Mouse (Mus musculus) heart, embryonic 13.5 days (tissue): ENCODE measurements at regions not wholly inside any gene's neighbourhood (a gene's known extent, or its start where the extent isn't known, plus 50 kb on each side); places are given as distances from the start of the nearest gene placed in this dataset.

Experiments
- ATAC-seq: fragments of 200-750 bp; cut with Nextera tagmentation; 2 replicates; pipeline ENCODE4 v1.8.0; 2017; ENCODE audit warnings: moderate TSS enrichment; ENCODE audit not compliant: insufficient number of reproducible peaks, low FRiP score, low TSS enrichment; ENCODE audit errors: extremely low read depth
- H3K27ac ChIP-seq: fragments of 300-500 bp; sonication (generic); replicated peaks from 2 replicates; pipeline ENCODE4 v1.5.1; 2015; ENCODE audit warnings: moderate library complexity, mild to moderate bottlenecking, inconsistent platforms
- H3K27me3 ChIP-seq: fragments of 300-500 bp; sonication (generic); replicated peaks from 2 replicates; pipeline ENCODE4 v1.6.1; 2015; ENCODE audit warnings: mild to moderate bottlenecking, inconsistent platforms
- H3K36me3 ChIP-seq: fragments of 300-500 bp; sonication (generic); 2 replicates; pipeline ENCODE4 v1.6.1; 2015; ENCODE audit warnings: mild to moderate bottlenecking, inconsistent platforms
- H3K4me1 ChIP-seq: fragments of 300-500 bp; sonication (generic); 2 replicates; pipeline ENCODE4 v1.6.1; 2015; ENCODE audit warnings: inconsistent platforms
- H3K4me2 ChIP-seq: fragments of 300-500 bp; sonication (generic); 2 replicates; pipeline ENCODE4 v1.6.1; 2015; ENCODE audit warnings: inconsistent platforms, mild to moderate bottlenecking, moderate library complexity
- H3K4me3 ChIP-seq: fragments of 300-500 bp; sonication (generic); 2 replicates; pipeline ENCODE4 v1.5.1; 2015; ENCODE audit warnings: moderate library complexity, mild to moderate bottlenecking, inconsistent platforms
- H3K9ac ChIP-seq: fragments of 300-500 bp; sonication (generic); 2 replicates; pipeline ENCODE4 v1.6.1; 2015; ENCODE audit warnings: inconsistent platforms, mild to moderate bottlenecking, moderate library complexity
- H3K9me3 ChIP-seq: fragments of 300-500 bp; sonication (generic); 2 replicates; pipeline ENCODE4 v1.6.1; 2016; ENCODE audit warnings: inconsistent platforms
- WGBS: fragments of 180-500 bp; shearing (Covaris S2); methylation state at CpG from one replicate; pipeline ENCODE4 v1.1.7; 2015; ENCODE audit warnings: mixed read lengths; 5-methylcytosine and 5-hydroxymethylcytosine counted together

DNA sequence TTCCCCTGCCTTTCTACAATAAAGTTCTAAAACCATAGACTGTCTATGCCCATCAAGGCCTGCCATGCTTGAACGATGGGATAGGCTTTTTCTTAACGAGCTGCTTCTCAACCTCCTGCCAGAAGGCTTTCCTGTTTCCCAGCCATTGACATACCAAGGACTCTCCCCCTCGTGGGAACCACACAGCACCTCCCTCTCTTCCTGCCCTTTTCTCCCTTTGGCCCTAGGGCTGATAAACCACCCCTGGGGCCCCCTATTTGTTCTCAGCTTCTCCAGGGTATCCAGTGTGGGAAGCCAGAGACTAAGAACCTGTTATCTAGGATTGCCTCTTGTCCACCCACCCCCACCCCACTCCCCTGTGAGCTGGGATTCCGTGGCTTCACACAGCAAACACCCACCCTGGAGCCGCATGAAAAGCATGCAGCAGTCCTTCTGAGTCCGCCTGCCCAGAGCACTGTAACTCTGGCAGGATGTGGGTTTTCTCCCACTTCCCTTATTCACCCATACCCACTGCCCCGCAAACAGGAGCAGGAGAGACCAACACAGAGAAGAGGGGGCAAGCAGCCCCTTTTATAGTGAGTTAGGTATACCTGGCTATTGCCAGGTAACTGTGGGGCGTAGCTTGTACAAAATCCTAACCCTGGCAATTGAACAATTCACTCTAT is 351.5 kb downstream of the Slc6a15 start:
- Histone ChIP-seq H3K9me3 (no peaks in the 10 kb centered on the region), H3K9ac (no peak overlapping the region), H3K27ac (no peak overlapping the region), H3K36me3 (no peaks in the 10 kb centered on the region), H3K4me3 (no peak overlapping the region), H3K4me1 (no peaks in the 10 kb centered on the region), H3K27me3 (no peaks in the 10 kb centered on the region), H3K4me2 (no peak overlapping the region)
- WGBS: 39% methylated on average over 8 of the region's 8 CpGs
- no peak for ATAC-seq

DNA sequence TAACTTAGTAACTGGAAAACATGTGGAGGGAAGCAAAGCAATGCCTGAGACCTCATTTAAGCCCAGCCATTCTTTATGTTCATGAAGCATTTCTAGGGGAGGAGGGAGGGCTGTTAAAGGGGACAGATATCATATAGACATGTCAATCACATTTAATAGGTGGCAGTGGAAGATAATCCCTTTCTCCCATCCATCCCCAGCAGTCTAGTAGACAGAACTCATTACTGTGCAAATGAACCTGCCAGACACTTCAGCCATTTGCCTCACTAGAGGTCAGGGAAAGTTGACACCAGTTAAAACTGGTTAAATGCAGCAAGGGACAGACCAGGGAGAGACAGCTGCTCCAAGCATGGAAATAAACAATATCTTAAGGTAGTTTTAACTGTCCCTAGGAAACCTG is 359.1 kb downstream of the Slc6a15 start:
- no peak overlapping the region for H3K4me3 ChIP-seq
- no peak overlapping the region for H3K27ac ChIP-seq
- no peak for ATAC-seq
- no peak overlapping the region for H3K4me2 ChIP-seq
- H3K9me3 ChIP-seq: no peaks in the 10 kb centered on the region
- H3K36me3 ChIP-seq: no peaks in the 10 kb centered on the region
- no peak overlapping the region for H3K9ac ChIP-seq
- no peaks in the 10 kb centered on the region for H3K4me1 ChIP-seq
- no peaks in the 10 kb centered on the region for H3K27me3 ChIP-seq

DNA sequence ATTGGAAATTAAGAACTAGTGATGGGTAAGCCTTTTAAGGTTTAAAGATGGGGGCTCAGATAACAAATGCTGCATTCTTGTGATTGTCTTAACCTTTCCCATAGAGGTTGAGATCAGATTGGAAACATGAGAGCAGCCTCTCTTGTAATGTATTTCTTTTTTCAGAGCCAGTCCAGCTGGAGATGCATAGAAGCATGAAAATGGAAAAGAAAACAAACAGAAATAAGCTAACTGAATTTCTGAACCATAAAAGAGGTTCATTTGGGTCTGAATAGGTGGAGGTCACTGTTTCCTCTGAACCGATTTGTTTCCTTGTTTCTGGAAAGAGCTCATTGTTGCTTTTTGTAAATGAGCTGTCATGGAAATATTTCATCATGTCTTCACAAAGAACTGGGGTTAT is 363.9 kb downstream of the Slc6a15 start:
- H3K27ac ChIP-seq: no peak overlapping the region
- H3K4me3 ChIP-seq: no peak overlapping the region
- H3K27me3 ChIP-seq: no peaks in the 10 kb centered on the region
- WGBS: 56% methylated on average over 1 of the region's 1 CpGs
- no peak for ATAC-seq
- no peaks in the 10 kb centered on the region for H3K9me3 ChIP-seq
- H3K4me2 ChIP-seq: no peak overlapping the region
- no peak overlapping the region for H3K9ac ChIP-seq
- no peaks in the 10 kb centered on the region for H3K4me1 ChIP-seq
- H3K36me3 ChIP-seq: no peaks in the 10 kb centered on the region

DNA sequence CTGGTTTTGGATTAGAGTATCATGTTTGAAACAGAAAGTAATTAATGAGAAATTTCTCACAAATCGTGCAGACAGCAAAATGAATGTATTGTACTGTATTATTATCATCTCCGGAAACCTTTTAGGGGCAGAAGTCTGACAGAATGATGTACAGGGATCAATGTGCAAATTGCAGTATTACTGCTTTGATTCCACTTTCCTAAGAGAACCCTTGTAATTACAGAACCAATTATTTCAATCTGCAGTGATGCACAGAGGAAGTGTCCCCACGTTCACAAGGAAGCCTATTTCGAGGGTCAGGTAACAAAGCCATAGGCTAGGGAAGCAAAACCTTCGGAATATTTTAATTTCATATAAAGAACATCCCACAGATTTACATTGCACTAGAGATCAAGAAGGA is 364.4 kb downstream of the Slc6a15 start:
- Histone ChIP-seq H3K4me1 (no peaks in the 10 kb centered on the region), H3K36me3 (no peaks in the 10 kb centered on the region), H3K27me3 (no peaks in the 10 kb centered on the region), H3K9me3 (no peaks in the 10 kb centered on the region), H3K4me2 (no peak overlapping the region), H3K27ac (no peak overlapping the region), H3K9ac (no peak overlapping the region), H3K4me3 (no peak overlapping the region)
- 67% methylated on average over 5 of the region's 5 CpGs for WGBS
- ATAC-seq: no peak

DNA sequence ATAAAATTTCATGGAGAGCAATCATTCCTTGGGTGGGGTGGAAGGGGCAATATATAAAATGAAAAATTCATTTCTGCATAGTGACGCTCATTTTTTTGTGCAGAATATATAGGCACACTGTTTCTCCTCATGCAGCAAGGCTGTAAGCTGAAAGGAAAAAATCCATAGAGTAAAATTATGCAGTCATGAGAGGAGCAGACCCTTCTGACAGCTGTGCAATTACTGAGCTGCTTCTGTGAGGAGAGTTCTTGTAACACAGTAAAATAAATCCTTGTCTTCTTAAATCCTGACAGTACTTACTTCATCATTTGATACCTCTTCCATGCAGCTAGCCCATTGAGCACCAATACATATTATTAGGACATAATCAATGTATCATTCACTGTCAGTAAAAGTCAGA is 362.7 kb upstream of the Gm21293 start:
- Histone ChIP-seq H3K27me3 (no peaks in the 10 kb centered on the region), H3K9me3 (no peaks in the 10 kb centered on the region), H3K27ac (no peak overlapping the region), H3K4me3 (no peak overlapping the region), H3K9ac (no peak overlapping the region), H3K36me3 (no peaks in the 10 kb centered on the region), H3K4me2 (no peak overlapping the region), H3K4me1 (no peaks in the 10 kb centered on the region)
- no peak for ATAC-seq
- 77% methylated on average over 1 of the region's 1 CpGs for WGBS

DNA sequence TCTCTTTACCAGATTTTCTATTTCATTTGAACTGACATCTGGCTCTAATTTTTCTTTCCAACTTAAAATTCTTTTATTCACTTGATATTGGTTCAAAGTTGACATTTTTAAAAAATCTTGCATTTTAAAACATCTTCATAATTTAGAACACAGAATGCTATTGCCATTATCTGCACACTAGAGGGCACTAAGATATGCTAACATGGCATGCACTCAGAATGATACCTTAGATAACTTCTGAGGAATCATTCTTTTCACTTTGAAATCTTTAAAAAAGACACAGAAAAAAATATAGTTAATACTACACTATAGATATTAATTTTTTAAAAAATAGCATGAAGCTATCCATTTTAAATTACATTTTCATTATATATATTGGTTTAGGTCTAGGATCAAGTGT is 357.9 kb upstream of the Gm21293 start:
- no peaks in the 10 kb centered on the region for H3K9me3 ChIP-seq
- H3K36me3 ChIP-seq: no peaks in the 10 kb centered on the region
- no peak overlapping the region for H3K4me3 ChIP-seq
- H3K27ac ChIP-seq: no peak overlapping the region
- H3K9ac ChIP-seq: no peak overlapping the region
- H3K27me3 ChIP-seq: no peaks in the 10 kb centered on the region
- H3K4me2 ChIP-seq: no peak overlapping the region
- H3K4me1 ChIP-seq: no peaks in the 10 kb centered on the region
- ATAC-seq: no peak

DNA sequence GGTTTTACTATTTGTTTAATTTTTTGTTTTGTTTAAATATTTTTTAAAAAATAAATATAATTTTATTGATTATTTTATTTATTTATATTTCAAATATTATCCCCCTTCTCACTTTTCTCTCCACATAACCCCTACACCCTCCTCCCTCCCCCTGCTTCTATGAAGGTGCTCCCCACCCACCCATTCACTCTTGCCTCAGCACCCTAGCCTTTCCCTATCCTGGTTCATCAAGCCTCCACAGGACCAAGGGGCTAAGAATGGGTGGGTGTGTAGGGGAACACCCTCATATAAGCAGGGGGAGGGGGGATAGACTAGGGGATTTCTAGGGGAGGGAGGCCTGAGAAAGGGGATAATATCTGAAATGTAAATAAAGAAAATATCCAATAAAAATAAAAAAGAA is 313.7 kb upstream of the Gm21293 start:
- no peak for ATAC-seq
- Histone ChIP-seq H3K4me3 (no peak overlapping the region), H3K36me3 (no peaks in the 10 kb centered on the region), H3K4me2 (no peak overlapping the region), H3K27ac (no peak overlapping the region), H3K4me1 (no peaks in the 10 kb centered on the region), H3K9ac (no peak overlapping the region), H3K9me3 (no peaks in the 10 kb centered on the region), H3K27me3 (no peaks in the 10 kb centered on the region)

DNA sequence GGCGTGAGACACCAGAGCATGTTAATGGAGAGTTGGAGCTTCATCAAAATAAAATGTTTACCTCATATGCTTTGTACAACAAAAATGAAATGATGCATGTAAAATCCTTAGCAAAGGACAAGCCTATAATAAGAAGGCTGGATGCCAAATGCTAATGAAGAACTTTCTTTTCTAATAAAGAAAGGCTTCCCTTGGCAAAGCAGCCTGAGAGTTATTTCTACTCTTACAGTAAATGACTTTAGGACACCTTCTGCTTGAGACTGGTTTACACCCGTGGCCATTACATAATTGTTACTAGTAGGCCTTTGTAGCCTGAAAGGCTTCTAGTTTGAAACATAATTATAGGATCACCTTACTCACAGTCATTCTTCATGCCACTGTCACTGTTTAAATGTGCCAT is 310.7 kb upstream of the Gm21293 start:
- 70% methylated on average over 2 of the region's 2 CpGs for WGBS
- no peaks in the 10 kb centered on the region for H3K9me3 ChIP-seq
- no peaks in the 10 kb centered on the region for H3K36me3 ChIP-seq
- H3K27ac ChIP-seq: no peak overlapping the region
- H3K4me1 ChIP-seq: no peaks in the 10 kb centered on the region
- ATAC-seq: no peak
- no peak overlapping the region for H3K9ac ChIP-seq
- no peak overlapping the region for H3K4me2 ChIP-seq
- H3K4me3 ChIP-seq: no peak overlapping the region
- H3K27me3 ChIP-seq: no peaks in the 10 kb centered on the region

DNA sequence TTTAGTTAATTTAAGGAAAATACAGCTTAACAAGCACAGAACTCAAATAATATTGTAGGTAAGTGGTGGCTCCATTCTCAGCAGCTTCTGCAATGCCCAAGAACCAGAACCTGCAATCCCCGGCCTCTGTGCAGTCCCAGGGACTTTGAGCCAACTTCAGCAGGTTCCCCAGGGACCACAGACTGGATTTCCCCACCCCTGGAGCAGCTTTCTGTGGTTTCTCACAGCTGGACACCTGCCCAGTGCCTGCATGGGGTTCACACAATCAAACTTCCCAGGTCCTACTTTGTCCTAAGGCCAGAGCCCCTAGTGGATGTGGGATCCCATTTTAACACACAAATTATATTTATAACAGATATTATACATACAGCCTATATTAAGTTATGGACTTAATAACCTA is 287.6 kb upstream of the Gm21293 start:
- Histone ChIP-seq H3K9ac (no peak overlapping the region), H3K36me3 (no peaks in the 10 kb centered on the region), H3K9me3 (no peaks in the 10 kb centered on the region), H3K4me1 (no peaks in the 10 kb centered on the region), H3K27ac (no peak overlapping the region), H3K4me3 (no peak overlapping the region), H3K4me2 (no peak overlapping the region), H3K27me3 (no peaks in the 10 kb centered on the region)
- 61% methylated on average over 1 of the region's 1 CpGs for WGBS
- no peak for ATAC-seq

DNA sequence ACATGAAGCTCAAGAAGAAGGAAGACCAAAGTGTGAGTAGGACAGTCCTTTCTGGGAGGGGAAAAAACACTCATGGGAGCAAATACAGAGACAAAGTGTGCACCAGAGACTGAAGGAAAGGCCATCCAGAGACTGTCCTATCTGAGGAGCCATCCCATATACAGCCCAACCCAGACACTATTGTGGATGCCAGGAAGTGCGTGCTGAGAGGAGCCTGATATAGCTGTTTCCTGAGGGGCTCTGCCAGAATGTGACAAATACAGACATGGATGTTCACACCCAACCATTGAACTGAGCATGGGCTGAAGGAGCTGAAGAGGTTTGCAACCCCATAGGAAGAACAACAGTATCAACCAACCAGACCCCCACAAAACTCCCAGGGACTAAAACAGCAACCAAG is 281.9 kb upstream of the Gm21293 start:
- 65% methylated on average over 1 of the region's 1 CpGs for whole genome bisulfite sequencing
- Histone ChIP-seq H3K9ac (no peak overlapping the region), H3K9me3 (no peaks in the 10 kb centered on the region), H3K4me2 (no peak overlapping the region), H3K27ac (no peak overlapping the region), H3K27me3 (no peaks in the 10 kb centered on the region), H3K4me3 (no peak overlapping the region), H3K36me3 (no peaks in the 10 kb centered on the region), H3K4me1 (no peaks in the 10 kb centered on the region)
- ATAC-seq: no peak

DNA sequence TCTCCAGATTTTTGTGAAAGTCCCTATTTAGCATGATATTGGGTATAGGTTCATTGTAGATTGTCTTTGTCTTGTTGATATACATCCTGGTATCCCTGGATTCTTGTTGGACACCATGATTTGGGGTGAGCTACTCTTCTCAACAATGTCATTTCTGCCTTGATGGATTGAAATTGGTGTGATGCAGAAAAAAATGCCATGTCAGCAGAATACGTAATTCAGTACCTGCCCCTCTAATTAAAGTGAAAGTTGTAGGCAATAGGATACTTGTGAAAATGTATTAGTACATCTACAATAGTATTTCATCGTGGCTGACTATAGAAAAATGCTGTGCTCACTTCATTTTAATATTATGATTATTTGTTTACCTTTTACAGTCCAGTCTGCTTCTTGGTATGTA is 280.7 kb upstream of the Gm21293 start:
- 74% methylated on average over 2 of the region's 2 CpGs for WGBS
- H3K4me3 ChIP-seq: no peak overlapping the region

DNA sequence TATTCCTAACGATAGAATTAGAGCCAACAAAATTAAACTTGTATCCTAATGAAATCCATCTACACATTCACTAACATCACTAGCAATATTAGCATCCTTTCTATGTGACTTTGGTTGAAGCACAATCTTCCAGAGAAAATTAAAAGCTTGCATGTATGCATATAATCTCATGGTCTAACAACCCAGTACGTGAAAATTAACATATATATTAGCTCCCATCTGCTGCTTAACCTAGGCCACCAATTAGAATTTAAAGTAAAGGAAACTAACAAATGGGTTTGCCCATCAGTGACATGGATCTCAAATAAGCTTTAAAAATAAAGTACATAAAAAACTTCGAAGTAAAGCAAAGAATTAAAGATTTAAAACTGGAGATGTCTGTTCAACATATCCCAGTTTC is 278.9 kb upstream of the Gm21293 start:
- 71% methylated on average over 3 of the region's 3 CpGs for WGBS
- ATAC-seq: no peak

More for the DNA sequence above, 280.7 kb upstream of the Gm21293 start:
- H3K36me3 ChIP-seq: no peaks in the 10 kb centered on the region
- H3K27ac ChIP-seq: no peak overlapping the region
- no peak overlapping the region for H3K9ac ChIP-seq
- no peaks in the 10 kb centered on the region for H3K9me3 ChIP-seq
- no peak for ATAC-seq
- H3K27me3 ChIP-seq: no peaks in the 10 kb centered on the region
- no peaks in the 10 kb centered on the region for H3K4me1 ChIP-seq
- no peak overlapping the region for H3K4me2 ChIP-seq

More for the DNA sequence above, 278.9 kb upstream of the Gm21293 start:
- Histone ChIP-seq H3K4me2 (no peak overlapping the region), H3K9ac (no peak overlapping the region), H3K36me3 (no peaks in the 10 kb centered on the region), H3K27me3 (no peaks in the 10 kb centered on the region), H3K4me3 (no peak overlapping the region), H3K4me1 (no peaks in the 10 kb centered on the region), H3K9me3 (no peaks in the 10 kb centered on the region), H3K27ac (no peak overlapping the region)
